Mouse (Mus musculus): Measurements from ENCODE around the gene Mcm3ap. TPM values are rescaled to one million over a fixed set of nuclear protein-coding genes. Genes with fewer than 3 reads are reported as not detected.

Mcm3ap gene
- 46.6 and 50.0 TPM in 2 replicates for polyA plus RNA-seq (2015; fragmentation: Nextera tagmentation; extraction: Ambion mirVana)

DNA sequence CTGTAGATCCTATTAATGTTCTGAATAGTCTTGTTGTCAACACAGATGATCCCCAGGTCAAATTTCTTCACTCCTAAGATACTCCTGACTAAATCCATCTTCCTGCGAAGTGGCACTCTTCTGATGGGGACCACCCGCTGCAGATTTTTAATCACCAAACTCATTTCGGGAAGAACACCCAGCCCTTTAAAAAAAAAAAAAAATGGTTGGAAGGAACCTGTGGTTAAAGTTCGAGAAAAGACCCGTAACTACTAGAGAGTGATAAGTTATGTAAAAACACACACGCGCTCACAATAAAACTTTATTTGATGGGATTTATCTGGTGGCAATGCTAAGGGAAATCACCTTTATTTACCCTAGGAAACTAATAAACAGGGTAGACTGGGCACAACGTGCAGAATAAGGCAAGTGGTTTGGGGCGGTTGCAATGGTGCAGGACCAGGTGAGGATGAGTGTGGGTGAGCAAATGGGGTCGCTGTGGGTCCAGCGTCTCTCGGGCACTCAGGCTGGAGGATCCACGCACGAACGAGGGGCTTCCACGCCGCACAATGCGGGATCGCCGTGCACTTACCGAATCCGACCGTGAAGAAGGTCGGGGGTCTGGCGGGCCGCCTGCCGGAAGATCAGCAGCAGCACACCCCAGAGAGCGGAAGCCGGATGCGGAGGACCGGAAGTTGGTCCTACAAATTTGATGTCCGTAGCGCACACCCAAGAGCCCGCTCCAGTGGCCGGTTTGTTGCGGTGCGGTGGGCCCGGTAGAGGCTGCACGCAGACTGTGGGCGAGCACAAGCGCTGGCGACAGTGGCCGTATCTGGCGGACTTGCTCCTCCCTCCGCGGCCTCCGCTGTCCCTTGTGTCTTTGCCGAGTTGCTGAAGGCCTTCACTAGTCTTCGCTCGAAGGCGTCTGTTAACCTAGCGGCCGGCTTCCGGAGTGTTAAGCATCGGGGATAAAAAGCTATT is at the start of gene Mcm3ap, which contains the start of gene Ybey:
Mcm3ap (plus strand) TSS at position 725 of the 960 bp plus-strand sequence.
Ybey (minus strand) TSS at position 912 of the 960 bp plus-strand sequence.

GRCm38 (mm10) chr10:76440281-76440680 is 28.4 kb upstream of the Mcm3ap start, which contains the start of gene AC141477.1:
Gene AC141477.1, minus strand, starts transcription at chr10:76440444.

DNA sequence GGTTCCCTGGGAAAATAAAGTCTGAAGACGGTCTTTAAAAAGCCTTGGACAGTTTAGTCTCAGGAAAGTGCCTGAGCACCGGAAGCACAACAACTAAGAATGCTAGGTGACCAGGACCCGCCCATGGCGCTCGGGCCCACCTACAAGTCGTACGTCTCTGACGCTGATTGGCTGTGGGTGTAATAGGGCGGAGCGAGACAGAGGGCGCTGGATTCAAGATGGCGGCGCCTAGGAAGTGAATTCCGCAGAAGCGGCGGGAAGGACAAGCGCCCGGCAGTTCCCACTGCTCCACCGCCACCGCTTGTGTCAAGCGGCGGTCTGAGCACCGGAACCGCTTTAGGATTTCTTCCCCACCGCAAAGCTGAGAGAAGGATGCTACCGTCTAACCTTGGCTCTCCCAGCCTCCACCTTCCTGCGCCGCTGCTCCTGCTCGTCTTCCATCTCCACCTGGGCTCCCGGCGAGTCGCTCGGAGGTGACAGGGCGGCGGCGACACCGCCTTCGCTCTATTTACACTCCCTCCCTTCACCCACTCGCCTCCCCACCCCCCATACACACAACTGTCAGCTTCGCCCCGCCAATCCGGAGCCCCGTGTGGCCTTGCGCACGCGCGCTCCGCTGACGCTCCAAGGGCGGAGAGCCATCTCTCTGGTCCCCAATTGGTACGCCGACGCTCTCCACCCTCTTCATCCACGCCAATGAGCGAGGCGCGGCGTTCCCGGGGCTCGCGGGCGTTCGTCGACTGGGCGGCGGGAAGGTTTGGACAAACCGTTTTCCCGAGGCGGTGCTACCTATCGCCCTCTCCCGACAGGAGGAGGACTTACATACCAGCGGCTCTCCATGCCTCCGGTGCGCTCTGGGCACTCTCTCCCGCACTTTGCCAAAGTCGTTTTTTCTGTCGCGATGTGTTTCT is 26.3 kb upstream of the Mcm3ap start, which contains the start of gene Pcnt:
Pcnt (minus strand) TSS at position 609 of the 911 bp plus-strand sequence.

DNA sequence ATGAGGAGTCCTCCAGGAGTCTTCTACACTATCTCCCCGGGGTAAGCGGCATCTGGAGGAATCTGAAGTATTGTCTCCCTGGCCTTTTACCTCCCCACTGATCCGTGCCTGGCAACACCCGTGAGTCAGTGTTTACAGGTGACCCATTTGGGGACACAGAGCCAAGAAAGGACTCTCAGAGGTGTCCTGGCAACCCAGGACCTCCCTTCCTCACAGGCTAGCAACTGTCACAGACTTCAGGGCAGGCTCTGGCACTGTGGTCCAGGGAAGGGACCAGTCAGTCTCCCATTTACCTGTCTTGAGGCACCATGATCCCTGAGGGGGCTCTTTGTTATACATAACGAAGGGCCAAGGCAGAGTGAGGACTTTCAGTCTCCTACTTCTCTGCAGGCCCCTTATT is 19.9 kb upstream of the Mcm3ap start, which contains the start of gene 2610028H24Rik:
2610028H24Rik (plus strand) TSS at position 231 of the 400 bp plus-strand sequence.

DNA sequence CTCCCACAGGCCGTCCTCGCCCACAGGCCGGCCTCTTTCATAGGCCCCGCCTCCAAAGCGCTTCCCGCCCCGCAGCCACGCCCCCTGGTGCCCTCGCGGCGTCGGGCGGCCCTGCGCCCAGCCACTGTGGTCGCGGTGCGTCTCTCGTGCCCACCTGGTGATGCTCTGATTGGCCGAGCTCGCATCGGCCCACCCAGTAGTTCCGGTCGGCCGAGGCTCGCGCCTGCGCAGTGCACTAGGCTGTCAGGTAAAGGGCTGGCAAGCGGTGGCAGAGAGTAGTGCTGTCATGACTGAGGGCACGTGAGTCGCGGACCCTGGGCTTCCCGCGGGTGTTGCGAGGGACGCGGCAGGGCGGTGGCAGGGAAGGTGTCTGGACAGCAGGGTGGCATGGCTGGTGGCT is 62.6 kb downstream of the Mcm3ap start, which contains the start of gene Lss:
Lss (plus strand) TSS at position 214 of the 400 bp plus-strand sequence.

DNA sequence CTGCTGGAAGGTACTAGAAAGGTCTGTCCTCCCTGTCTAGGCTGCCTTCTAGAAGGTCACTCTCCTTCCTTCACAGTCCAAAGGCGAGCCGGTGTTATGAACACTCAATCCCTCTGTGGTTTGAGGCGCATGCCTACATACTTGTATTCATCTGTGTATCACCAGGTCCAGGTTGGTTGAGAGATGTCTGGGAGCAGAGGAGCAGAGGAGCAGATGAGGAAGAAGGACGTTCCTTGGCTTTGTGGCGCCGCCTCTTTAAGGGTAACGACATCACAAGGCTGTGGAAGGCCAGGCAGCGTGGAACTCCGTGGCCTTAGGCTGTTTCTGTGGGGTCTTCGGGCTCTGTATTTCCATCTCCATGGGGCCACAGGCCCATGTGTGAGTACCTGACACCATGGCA is 93.2 kb downstream of the Mcm3ap start, which contains the start of gene Spatc1l:
Spatc1l (plus strand) TSS at position 301 of the 400 bp plus-strand sequence.

Other genes starting within 250 kb of the Mcm3ap start
- 231 and 271 TPM in 2 replicates for gene Prmt2, start 231.1 kb upstream of the Mcm3ap start, polyA plus RNA-seq (2015; fragmentation: Nextera tagmentation; extraction: Ambion mirVana)
- 35.8 and 42.6 TPM in 2 replicates for gene S100b, start 215.1 kb upstream of the Mcm3ap start, polyA plus RNA-seq (2015; fragmentation: Nextera tagmentation; extraction: Ambion mirVana)
- 14.0 and 17.5 TPM in 2 replicates for gene Dip2a, start 123.6 kb upstream of the Mcm3ap start, polyA plus RNA-seq (2015; fragmentation: Nextera tagmentation; extraction: Ambion mirVana)
- gene AC141477.1, start 28.5 kb upstream of the Mcm3ap start, polyA plus RNA-seq (2015; fragmentation: Nextera tagmentation; extraction: Ambion mirVana) = not detected in 2 replicates
- gene Pcnt, start 26.1 kb upstream of the Mcm3ap start, polyA plus RNA-seq (2015; fragmentation: Nextera tagmentation; extraction: Ambion mirVana) = 3.9 and 5.4 TPM in 2 replicates
- not detected in 2 replicates for gene 2610028H24Rik, start 19.8 kb upstream of the Mcm3ap start, polyA plus RNA-seq (2015; fragmentation: Nextera tagmentation; extraction: Ambion mirVana)
- 4.1 and 4.3 TPM in 2 replicates for gene Ybey, start 187 bp downstream of the Mcm3ap start, polyA plus RNA-seq (2015; fragmentation: Nextera tagmentation; extraction: Ambion mirVana)
- gene Lss, start 62.7 kb downstream of the Mcm3ap start, polyA plus RNA-seq (2015; fragmentation: Nextera tagmentation; extraction: Ambion mirVana) = 31.1 and 36.7 TPM in 2 replicates
- not detected in 2 replicates for gene Spatc1l, start 93.3 kb downstream of the Mcm3ap start, polyA plus RNA-seq (2015; fragmentation: Nextera tagmentation; extraction: Ambion mirVana)
- gene Ftcd, start 106.7 kb downstream of the Mcm3ap start, polyA plus RNA-seq (2015; fragmentation: Nextera tagmentation; extraction: Ambion mirVana) = 0.13 and 0.18 TPM in 2 replicates
- gene Col6a2, start 154.7 kb downstream of the Mcm3ap start, polyA plus RNA-seq (2015; fragmentation: Nextera tagmentation; extraction: Ambion mirVana) = 32.1 and 42.3 TPM in 2 replicates